Mouse (Mus musculus) right cerebral cortex, postnatal 10 days (tissue): ENCODE data around the gene Ralgds.

Source experiments
- DNase-seq, 2 experiments: peaks; one replicate each; pipeline ENCODE4 v3.0.0; 2021; ENCODE audit warnings: low spot score in 2 of 2

Ralgds gene

DNA sequence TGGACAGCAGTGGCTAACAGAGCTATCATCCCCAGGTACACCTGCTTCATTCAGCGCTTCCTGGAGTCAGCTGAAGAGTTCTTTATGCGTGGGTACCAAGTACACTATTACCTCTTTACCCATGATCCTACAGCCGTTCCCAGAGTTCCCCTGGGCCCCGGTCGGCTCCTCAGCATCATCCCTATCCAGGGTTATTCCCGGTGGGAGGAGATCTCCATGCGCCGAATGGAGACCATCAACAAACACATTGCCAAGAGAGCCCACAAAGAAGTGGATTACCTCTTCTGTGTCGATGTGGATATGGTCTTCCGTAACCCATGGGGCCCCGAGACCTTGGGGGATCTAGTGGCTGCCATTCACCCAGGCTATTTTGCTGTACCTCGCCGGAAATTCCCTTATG, 8.2 kb upstream of the Ralgds start:
- peak; percentile 7 to 10 for DNase-seq

DNA sequence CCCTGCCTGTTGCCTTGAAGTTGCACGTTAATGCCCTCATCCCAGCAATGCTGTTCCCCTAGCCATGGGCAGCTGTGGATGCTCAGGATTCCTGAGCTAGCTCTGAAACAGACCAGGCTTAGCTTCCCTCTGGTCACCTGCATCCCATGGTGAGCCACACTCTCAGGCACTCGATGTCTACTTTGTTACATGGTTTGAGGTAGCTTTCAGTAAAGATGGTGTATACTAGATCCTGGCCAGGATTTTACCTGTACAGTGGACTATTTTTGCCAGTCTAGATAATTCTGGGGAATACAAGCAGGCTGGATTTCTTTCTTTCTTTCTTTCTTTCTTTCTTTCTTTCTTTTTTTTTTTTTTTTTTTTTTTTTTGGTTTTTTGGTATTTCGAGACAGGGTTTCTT, 7.1 kb upstream of the Ralgds start, which contains the start of gene Gm10134:
Gm10134 (plus strand) TSS at position 301 of the 400 bp plus-strand sequence.
- peak in 1 of 2 experiments; percentile 10 for DNase-seq

- peak; percentile 2 to 8 for DNase-seq
Observed at GRCm38 (mm10) chr2:28506291-28506690, 6.6 kb upstream of the Ralgds start.

DNA sequence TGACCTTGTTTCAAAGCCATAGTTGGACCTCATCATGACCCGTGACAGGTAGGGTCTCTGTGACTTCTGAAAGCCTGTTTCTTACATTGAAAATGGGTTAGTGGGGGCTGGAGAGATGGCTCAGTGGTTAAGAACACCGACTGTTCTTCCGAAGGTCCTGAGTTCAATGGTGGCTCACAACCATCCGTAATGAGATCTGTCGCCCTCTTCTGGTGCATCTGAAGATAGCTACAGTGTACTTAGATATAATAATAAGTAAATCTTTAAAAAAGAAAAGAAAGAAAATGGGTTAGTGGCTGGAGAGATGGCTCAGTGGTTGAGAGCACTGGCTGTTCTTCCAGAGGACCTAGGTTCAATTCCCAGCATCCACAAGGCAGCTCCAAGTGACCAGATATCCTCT, 1.3 kb upstream of the Ralgds start:
- DNase-seq = peak in 1 of 2 experiments; percentile 24

DNA sequence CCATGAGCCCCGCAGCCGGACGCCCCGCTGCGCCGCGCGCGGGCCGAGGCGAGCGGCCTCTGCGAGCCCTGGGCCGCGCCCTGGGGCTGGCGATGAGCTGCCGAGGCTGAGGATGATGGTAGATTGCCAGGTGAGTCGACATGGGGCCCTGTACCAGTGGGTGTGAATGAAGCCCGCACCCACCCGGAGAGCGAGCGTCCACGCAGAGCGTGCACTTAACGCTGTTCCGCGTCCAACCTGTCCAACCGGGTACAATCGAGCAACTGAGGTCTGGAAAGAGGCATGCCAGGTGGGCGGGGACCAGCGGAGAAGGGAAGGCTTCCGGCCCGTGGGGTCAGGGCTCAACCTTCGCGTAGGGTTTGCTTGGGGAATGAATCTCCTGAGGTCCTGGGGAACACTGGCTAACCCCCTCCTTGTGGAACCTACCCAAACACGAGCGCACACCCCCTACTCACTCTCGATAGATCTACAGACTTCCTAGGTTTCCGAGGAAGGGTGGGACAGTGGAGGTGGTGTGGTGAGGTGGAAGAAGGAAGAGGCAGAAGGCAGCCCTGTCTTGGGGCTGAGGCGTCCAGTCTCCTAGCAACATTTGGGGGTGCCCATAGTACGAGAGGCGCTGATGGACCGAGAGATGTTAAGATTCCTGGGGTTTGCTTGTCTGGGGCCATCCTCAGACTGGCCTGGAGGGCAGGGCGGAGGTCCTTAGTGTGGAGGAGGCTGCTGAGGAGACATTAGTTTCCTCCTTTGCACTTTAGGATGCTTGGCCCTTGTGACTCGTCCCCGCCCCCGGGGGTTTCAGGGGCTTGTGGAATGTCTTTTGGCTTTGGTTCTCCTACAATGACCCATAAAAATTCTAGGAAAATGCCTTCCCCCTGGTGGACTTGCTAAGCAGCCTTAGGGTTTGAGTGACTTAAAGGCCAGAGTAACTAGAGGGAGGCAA, 776 bp downstream of the Ralgds start:
- peak; percentile 53 to 59 for DNase-seq

- DNase-seq = peak; percentile 88 to 90
Observed at GRCm38 (mm10) chr2:28514489-28514888, 1.6 kb downstream of the Ralgds start.

DNA sequence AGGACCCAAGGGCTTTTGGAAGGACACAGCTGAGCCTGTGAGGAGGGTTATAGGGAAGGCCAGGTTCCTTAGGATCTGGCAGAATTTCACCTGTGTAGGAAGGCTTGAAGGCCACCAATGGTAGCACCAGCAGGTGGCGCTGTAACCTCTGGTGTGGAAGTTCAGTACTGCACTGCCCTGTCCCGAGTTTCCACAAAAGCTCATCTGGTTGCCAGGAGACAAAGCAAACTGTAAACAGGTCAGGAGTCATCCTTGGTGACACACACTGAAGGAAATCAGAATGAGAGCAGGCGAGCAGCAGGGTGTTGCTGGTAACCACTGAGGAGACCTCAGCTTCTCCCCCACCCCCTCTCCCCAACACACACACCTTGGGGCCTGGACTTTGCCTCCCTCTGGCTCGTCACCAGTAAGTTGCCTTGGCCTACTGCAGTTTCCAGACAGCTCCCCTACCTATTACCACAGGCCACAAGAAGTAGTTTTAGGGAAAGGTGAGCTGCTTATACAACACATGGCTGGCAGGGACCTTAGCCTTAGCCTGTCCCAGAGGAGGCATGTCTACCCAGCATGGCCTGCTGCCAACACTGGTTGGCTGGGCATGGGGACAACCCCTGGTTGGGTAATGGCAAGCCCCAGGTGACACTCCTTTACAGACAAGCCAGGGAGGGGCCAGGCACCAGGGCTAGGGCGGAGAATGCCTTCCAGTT, 4.4 kb downstream of the Ralgds start:
- DNase-seq = peak; percentile 76 to 79

GRCm38 (mm10) chr2:28518231-28518630, 5.3 kb downstream of the Ralgds start:
- peak; percentile 89 to 95 for DNase-seq

- peak; percentile 26 to 39 for DNase-seq
Observed at GRCm38 (mm10) chr2:28520581-28520980, 7.7 kb downstream of the Ralgds start.

DNA sequence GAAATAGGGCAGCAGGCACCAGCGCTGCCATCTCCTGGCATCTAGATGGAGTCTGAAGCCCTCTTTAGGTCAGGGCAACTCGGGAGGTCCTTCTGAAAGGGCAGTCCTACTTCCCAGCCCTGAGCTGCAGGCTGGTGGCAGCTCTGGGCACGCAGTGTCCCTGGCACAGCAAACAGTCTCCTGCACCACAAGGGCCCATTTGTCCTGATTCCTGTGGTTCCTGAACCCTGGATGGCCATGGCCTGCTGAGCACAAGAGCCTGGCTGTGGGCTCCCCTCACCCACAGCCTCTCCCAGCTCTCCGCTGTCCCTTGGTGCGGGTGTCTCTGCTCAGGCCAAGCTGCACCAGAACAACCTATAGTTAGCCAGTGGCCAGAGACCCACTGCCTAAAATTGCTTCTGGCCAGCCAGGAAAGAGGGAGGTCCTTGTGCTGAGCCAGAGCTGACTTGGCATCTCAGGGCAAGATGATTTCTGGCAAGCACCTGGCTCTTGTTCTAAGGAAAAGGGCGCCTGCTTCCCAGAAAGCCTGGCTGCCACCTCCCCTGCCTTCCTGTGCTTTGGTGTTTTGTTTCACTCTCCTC, 8.7 kb downstream of the Ralgds start:
- DNase-seq = peak; percentile 74 to 88

GRCm38 (mm10) chr2:28522166-28522565, 9.2 kb downstream of the Ralgds start:
- peak; percentile 29 to 48 for DNase-seq

GRCm38 (mm10) chr2:28523643-28524117, 10.8 kb downstream of the Ralgds start:
- DNase-seq = peak; percentile 93 to 94

GRCm38 (mm10) chr2:28524406-28524805, 11.5 kb downstream of the Ralgds start:
- peak in 1 of 2 experiments; percentile 21 for DNase-seq

DNA sequence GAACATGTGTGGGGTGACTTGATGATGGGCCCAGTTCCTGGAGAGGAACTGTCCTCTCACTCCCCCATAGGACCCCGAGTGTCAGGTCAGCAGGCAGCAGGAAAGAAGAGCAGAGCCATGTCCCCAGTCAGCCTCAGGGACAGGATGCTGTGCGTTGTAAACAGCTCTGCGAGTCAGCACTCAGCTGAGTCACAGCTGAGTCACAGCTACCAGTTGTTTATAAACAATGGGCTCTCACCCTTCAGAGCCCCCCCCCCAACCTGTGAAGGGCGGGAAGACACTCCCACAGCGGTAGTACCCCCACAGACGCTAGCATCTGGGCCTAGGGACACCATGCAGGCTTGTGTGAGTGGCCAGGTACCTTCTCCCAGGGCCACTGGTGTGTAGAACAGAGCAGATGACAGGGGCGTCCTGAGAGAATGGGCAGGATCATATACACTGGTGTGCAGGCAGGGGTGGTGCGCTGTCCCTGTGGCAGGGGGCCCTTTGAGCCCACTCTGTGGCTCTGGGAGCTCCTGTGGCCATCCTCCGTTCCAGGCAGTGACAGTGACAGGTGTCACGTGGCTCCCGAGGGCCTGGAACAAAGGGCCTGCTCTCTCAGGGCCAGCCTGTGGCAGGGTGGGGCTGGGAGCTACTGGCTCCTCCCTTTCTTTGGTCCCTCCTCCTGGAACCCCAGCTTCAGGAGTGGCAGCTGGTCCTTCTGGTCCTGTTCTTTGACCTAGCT, 12.5 kb downstream of the Ralgds start:
- DNase-seq = peak in 1 of 2 experiments; percentile 65

DNA sequence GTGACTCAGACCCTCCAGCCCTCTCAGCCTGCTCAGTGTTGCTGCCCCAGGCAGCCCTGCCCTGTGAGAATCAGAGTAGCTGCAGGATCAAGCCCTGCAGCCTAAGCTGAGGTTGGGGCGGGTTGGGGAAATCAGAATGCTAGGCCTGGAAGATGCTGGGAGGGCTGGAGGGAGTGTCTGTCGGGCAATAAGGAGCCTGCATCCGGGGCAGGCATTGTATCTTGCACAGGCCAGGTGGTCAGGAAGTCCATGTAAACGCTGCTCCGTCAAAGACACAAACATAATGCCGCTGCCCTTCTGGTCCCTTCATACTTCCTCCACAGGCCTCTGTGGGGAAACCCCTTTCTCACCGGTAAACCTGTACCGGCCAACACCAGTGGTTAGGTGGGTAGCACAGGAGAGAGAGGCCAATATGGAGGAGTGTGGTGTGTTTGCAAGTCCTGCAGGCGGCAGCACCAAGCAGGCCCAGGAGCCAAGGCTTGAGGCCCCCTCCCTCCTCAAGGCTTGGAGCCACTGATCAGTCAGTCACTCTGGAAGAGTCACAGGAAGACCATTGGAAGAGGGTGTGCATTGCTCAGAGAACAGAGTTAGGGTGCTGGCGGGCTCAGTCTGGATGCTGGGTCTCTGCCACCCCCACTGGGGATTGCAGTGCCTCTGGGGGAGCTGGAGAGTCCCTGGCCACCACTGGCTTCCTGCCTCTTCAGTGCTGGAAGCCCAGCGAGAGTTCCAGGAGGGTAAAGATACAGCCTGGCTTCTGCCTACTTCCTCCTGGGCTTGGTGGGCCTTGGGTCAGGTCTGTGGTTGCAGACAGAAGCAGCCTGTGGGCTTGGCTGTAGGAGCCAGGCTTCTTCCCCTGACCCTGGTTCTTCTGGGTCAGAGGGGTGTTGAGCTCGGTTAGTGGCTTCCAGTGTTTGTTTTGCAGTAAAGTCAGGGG, 13.3 kb downstream of the Ralgds start:
- DNase-seq = peak in 1 of 2 experiments; percentile 55

GRCm38 (mm10) chr2:28527436-28528353, 14.8 kb downstream of the Ralgds start:
- no peak for DNase-seq

DNA sequence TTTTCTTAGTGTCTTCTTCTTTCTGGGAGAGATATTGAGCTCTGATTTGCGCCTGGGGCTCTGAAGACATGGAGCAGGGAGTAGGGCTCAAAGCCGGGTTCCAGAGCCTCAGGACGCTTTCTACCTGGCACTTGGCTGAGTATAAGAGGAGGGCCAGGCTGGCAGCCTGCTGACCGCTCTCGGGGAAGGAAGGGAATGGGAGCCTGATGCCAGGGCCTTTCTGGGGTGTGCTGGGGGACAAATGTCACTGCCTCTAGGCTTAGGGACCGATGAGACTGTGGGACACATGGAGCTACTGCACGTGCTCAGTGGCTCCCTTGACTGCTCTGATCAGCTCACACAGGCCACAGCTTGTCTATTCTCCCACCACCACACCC, 15.4 kb downstream of the Ralgds start:
- no peak for DNase-seq

GRCm38 (mm10) chr2:28529856-28530255, 16.9 kb downstream of the Ralgds start:
- DNase-seq = no peak

DNA sequence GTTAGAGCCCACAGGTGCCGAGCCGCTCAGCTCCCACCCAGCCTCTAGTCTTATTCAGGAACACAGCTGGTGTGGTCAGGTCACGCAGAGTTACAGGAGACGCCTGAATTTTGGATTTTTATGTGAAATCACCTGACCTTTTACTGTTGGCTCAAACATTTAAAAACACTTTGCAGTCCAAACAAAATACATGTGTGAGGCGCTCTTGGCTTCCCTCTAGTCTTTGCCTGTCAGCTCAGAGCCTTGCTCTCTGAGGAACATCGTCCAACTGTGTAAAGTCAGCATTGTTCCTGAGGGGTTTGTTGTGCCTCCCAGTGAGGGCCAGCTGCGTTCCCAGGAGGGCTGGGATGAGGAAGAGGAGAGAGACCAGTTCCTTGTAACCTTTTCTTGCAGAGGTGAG, 17.4 kb downstream of the Ralgds start:
- no peak for DNase-seq
